Mouse (Mus musculus): ENCODE measurements around the gene Tm7sf2. TPM values are rescaled to one million over a fixed set of nuclear protein-coding genes. Genes with fewer than 3 reads are reported as not detected.

Gene Tm7sf2
- polyA plus RNA-seq (2012; fragmentation: generic; extraction: Trizol): 10 to 100 TPM; 13.4 to 34.1 TPM

GRCm38 (mm10) chr19:6067724-6068415, at the start of gene Tm7sf2:
Tm7sf2 (minus strand) TSS chr19:6068373.

GRCm38 (mm10) chr19:6105586-6105985, 37.4 kb upstream of the Tm7sf2 start, which contains the start of gene Naaladl1:
Naaladl1 (plus strand) TSS chr19:6105782.

GRCm38 (mm10) chr19:6094119-6094518, 25.9 kb upstream of the Tm7sf2 start, which contains the start of gene AC131692.1:
AC131692.1 (plus strand) TSS chr19:6094419.

GRCm38 (mm10) chr19:6084478-6085248, 16.5 kb upstream of the Tm7sf2 start, which contains the start of the genes Zfpl1 and Cdca5:
Zfpl1 (minus strand) TSS chr19:6084956.
Cdca5 (plus strand) TSS chr19:6084983.

GRCm38 (mm10) chr19:6082156-6082555, 14.0 kb upstream of the Tm7sf2 start, which contains the start of gene Gm28374:
Gm28374 (minus strand) TSS chr19:6082256.

GRCm38 (mm10) chr19:6079983-6080480, 11.9 kb upstream of the Tm7sf2 start, which contains the start of gene Tmem262:
Tmem262 (plus strand) TSS chr19:6080033.

GRCm38 (mm10) chr19:6076564-6077393, 8.6 kb upstream of the Tm7sf2 start, which contains the start of gene Vps51:
Vps51 (minus strand) TSS chr19:6077231.

GRCm38 (mm10) chr19:6061021-6061533, 7.1 kb downstream of the Tm7sf2 start, which contains the start of gene Znhit2:
Znhit2 (plus strand) TSS chr19:6061192.

GRCm38 (mm10) chr19:6057313-6058096, 10.7 kb downstream of the Tm7sf2 start, which contains the start of the genes Mrpl49 and Fau:
Mrpl49 (minus strand) TSS chr19:6057785.
Fau (plus strand) TSS chr19:6057844.

GRCm38 (mm10) chr19:6046294-6047153, 21.6 kb downstream of the Tm7sf2 start, which contains the start of gene Syvn1:
Syvn1 (plus strand) TSS chr19:6046576.

GRCm38 (mm10) chr19:6015511-6016315, 52.5 kb downstream of the Tm7sf2 start, which contains the start of gene Capn1:
Capn1 (minus strand) TSS chr19:6015897.

Other genes with a start within 250 kb of the Tm7sf2 start
- gene Frmd8, start 193.1 kb downstream of the Tm7sf2 start, polyA plus RNA-seq (2012; fragmentation: generic; extraction: Trizol): 10 to 100 TPM; 22.0 to 31.9 TPM
- 10 to 100 TPM in 1 of 2 experiments, 1 to 10 TPM in 1; 4.8 to 25.6 TPM for gene Slc25a45, start 190.6 kb downstream of the Tm7sf2 start, polyA plus RNA-seq (2012; fragmentation: generic; extraction: Trizol)
- gene Tigd3, start 174.2 kb downstream of the Tm7sf2 start, polyA plus RNA-seq (2012; fragmentation: generic; extraction: Trizol): 1 to 10 TPM in 1 of 2 experiments, under 1 TPM in 1; 0.46 to 1.5 TPM
- gene Dpf2, start 155.4 kb downstream of the Tm7sf2 start, polyA plus RNA-seq (2012; fragmentation: generic; extraction: Trizol): 10 to 100 TPM; 36.2 to 93.5 TPM
- gene Cdc42ep2, start 143.6 kb downstream of the Tm7sf2 start, polyA plus RNA-seq (2012; fragmentation: generic; extraction: Trizol): 10 to 100 TPM; 28.5 to 39.7 TPM
- gene Pola2, start 104.2 kb downstream of the Tm7sf2 start, polyA plus RNA-seq (2012; fragmentation: generic; extraction: Trizol): 10 to 100 TPM; 33.2 to 41.9 TPM
- under 1 TPM in 1 of 2 experiments, not detected in 1; 0.05 TPM for gene Slc22a20, start 82.2 kb downstream of the Tm7sf2 start, polyA plus RNA-seq (2012; fragmentation: generic; extraction: Trizol)
- 100 to 1,000 TPM in 1 of 2 experiments, 10 to 100 TPM in 1; 54.3 to 106 TPM for gene Capn1, start 52.5 kb downstream of the Tm7sf2 start, polyA plus RNA-seq (2012; fragmentation: generic; extraction: Trizol)
- gene Syvn1, start 21.8 kb downstream of the Tm7sf2 start, polyA plus RNA-seq (2012; fragmentation: generic; extraction: Trizol): 10 to 100 TPM in 1 of 2 experiments, 1 to 10 TPM in 1; 8.1 to 37.0 TPM
- gene Mrpl49, start 10.6 kb downstream of the Tm7sf2 start, polyA plus RNA-seq (2012; fragmentation: generic; extraction: Trizol): 10 to 100 TPM; 53.0 to 53.6 TPM
- 1,000 to 10,000 TPM; 3,123 to 6,609 TPM for gene Fau, start 10.5 kb downstream of the Tm7sf2 start, polyA plus RNA-seq (2012; fragmentation: generic; extraction: Trizol)
- gene Znhit2, start 7.2 kb downstream of the Tm7sf2 start, polyA plus RNA-seq (2012; fragmentation: generic; extraction: Trizol): 10 to 100 TPM; 47.8 to 81.5 TPM
- gene Vps51, start 8.9 kb upstream of the Tm7sf2 start, polyA plus RNA-seq (2012; fragmentation: generic; extraction: Trizol): 10 to 100 TPM; 86.8 to 98.3 TPM
- gene Tmem262, start 11.7 kb upstream of the Tm7sf2 start, polyA plus RNA-seq (2012; fragmentation: generic; extraction: Trizol): not detected
- 1 to 10 TPM in 1 of 2 experiments, under 1 TPM in 1; 0.12 to 1.5 TPM for gene Gm28374, start 13.9 kb upstream of the Tm7sf2 start, polyA plus RNA-seq (2012; fragmentation: generic; extraction: Trizol)
- gene Zfpl1, start 16.6 kb upstream of the Tm7sf2 start, polyA plus RNA-seq (2012; fragmentation: generic; extraction: Trizol): 100 to 1,000 TPM in 1 of 2 experiments, 10 to 100 TPM in 1; 97.2 to 129 TPM
- 10 to 100 TPM; 22.1 to 36.7 TPM for gene Cdca5, start 16.6 kb upstream of the Tm7sf2 start, polyA plus RNA-seq (2012; fragmentation: generic; extraction: Trizol)
- gene AC131692.1, start 26.0 kb upstream of the Tm7sf2 start, polyA plus RNA-seq (2012; fragmentation: generic; extraction: Trizol): under 1 TPM; 0.25 to 0.46 TPM
- gene Naaladl1, start 37.4 kb upstream of the Tm7sf2 start, polyA plus RNA-seq (2012; fragmentation: generic; extraction: Trizol): under 1 TPM; 0.07 to 0.28 TPM
- 10 to 100 TPM; 28.4 to 46.8 TPM for gene Sac3d1, start 50.3 kb upstream of the Tm7sf2 start, polyA plus RNA-seq (2012; fragmentation: generic; extraction: Trizol)
- gene Snx15, start 59.9 kb upstream of the Tm7sf2 start, polyA plus RNA-seq (2012; fragmentation: generic; extraction: Trizol): 10 to 100 TPM; 17.1 to 34.0 TPM
- gene Batf2, start 72.6 kb upstream of the Tm7sf2 start, polyA plus RNA-seq (2012; fragmentation: generic; extraction: Trizol): under 1 TPM in 1 of 2 experiments, not detected in 1; 0.14 TPM
- 100 to 1,000 TPM; 112 to 164 TPM for gene Arl2, start 73.2 kb upstream of the Tm7sf2 start, polyA plus RNA-seq (2012; fragmentation: generic; extraction: Trizol)
- gene Majin, start 116.0 kb upstream of the Tm7sf2 start, polyA plus RNA-seq (2012; fragmentation: generic; extraction: Trizol): not detected
- 1 to 10 TPM in 1 of 2 experiments, under 1 TPM in 1; 0.33 to 3.6 TPM for gene Gpha2, start 158.0 kb upstream of the Tm7sf2 start, polyA plus RNA-seq (2012; fragmentation: generic; extraction: Trizol)
- 10 to 100 TPM; 11.0 to 23.1 TPM for gene Ppp2r5b, start 167.5 kb upstream of the Tm7sf2 start, polyA plus RNA-seq (2012; fragmentation: generic; extraction: Trizol)
- 10 to 100 TPM; 10.8 to 22.6 TPM for gene Atg2a, start 173.3 kb upstream of the Tm7sf2 start, polyA plus RNA-seq (2012; fragmentation: generic; extraction: Trizol)
- 100 to 1,000 TPM; 138 to 139 TPM for gene Ehd1, start 208.4 kb upstream of the Tm7sf2 start, polyA plus RNA-seq (2012; fragmentation: generic; extraction: Trizol)
- under 1 TPM; 0.04 to 0.26 TPM for gene Cdc42bpg, start 238.1 kb upstream of the Tm7sf2 start, polyA plus RNA-seq (2012; fragmentation: generic; extraction: Trizol)